Mouse (Mus musculus) hindbrain, embryonic 15.5 days (tissue): ENCODE measurements around the gene Utf1. TPM values are rescaled to one million over a fixed set of nuclear protein-coding genes. Genes with fewer than 3 reads are reported as not detected.

ENCODE experiments used
- microRNA counts: library from miRNA; unstranded; fragments of <30 nt; microRNA quantifications from one replicate; lab custom pipeline; 2016
- microRNA-seq: library from miRNA; unstranded; fragments of <30 nt; microRNA quantifications from one replicate; pipeline ENCODE4, GENCODE M21; 2016
- polyA plus RNA-seq: library from polyadenylated mRNA; unstranded; fragments of >200 nt; fragmentation: Nextera tagmentation; extraction: Ambion mirVana; gene quantifications from 2 replicates; pipeline ENCODE4 v1.2.1, GENCODE M21; 2015

Utf1 gene
- polyA plus RNA-seq, 1 experiment from 2014 or later, result not detected

MicroRNAs within 50 kb of the gene (microRNA counts, 519-probe panel; counts per million panel counts)
- microRNA mmu-miR-202-3p (lab: Ali Mortazavi, UCI) (1,162 counts per million, percentile 4 among the panel's probes with 10 or more counts), microRNA mmu-miR-202-5p (lab: Ali Mortazavi, UCI) (2,671 counts per million, percentile 49 among the panel's probes with 10 or more counts)

Small RNA genes within 50 kb of the gene (microRNA-seq; reads per million reads assigned to microRNA genes)
- gene Mir202 (0.65 reads per million), gene Mir7062 (1.5 reads per million), gene mmu-mir-7686 (not detected)

Other genes starting within 250 kb of the Utf1 start
- 26.2 and 26.5 TPM in 2 replicates for gene Adgra1, start 109.6 kb upstream of the Utf1 start, polyA plus RNA-seq
- gene Kndc1, start 49.1 kb upstream of the Utf1 start, polyA plus RNA-seq, result 14.6 and 18.1 TPM in 2 replicates
- gene 6430531B16Rik, start 35.0 kb downstream of the Utf1 start, polyA plus RNA-seq, result 0.68 and 0.97 TPM in 2 replicates
- 2.9 and 3.6 TPM in 2 replicates for gene Adam8, start 48.8 kb downstream of the Utf1 start, polyA plus RNA-seq
- gene Zfp511, start 92.6 kb downstream of the Utf1 start, polyA plus RNA-seq, result 48.1 and 56.8 TPM in 2 replicates
- gene Tubgcp2, start 92.9 kb downstream of the Utf1 start, polyA plus RNA-seq, result 53.3 and 56.6 TPM in 2 replicates
- 5.5 and 9.5 TPM in 2 replicates for gene Msx3, start 105.3 kb downstream of the Utf1 start, polyA plus RNA-seq
- gene Caly, start 138.8 kb downstream of the Utf1 start, polyA plus RNA-seq, result 279 and 296 TPM in 2 replicates
- gene Prap1, start 149.6 kb downstream of the Utf1 start, polyA plus RNA-seq, result not detected in 2 replicates
- 37.6 and 41.2 TPM in 2 replicates for gene Fuom, start 158.7 kb downstream of the Utf1 start, polyA plus RNA-seq
- gene Paox, start 172.0 kb downstream of the Utf1 start, polyA plus RNA-seq, result 7.7 and 9.6 TPM in 2 replicates
- 115 and 120 TPM in 2 replicates for gene Echs1, start 172.7 kb downstream of the Utf1 start, polyA plus RNA-seq
- gene Mtg1, start 193.8 kb downstream of the Utf1 start, polyA plus RNA-seq, result 27.4 and 31.1 TPM in 2 replicates
- gene Sprn, start 211.1 kb downstream of the Utf1 start, polyA plus RNA-seq, result 24.9 and 28.2 TPM in 2 replicates
- not detected in 2 replicates for gene Olfr522, start 221.0 kb downstream of the Utf1 start, polyA plus RNA-seq
- not detected in 2 replicates for gene Olfr523, start 229.4 kb downstream of the Utf1 start, polyA plus RNA-seq